Mouse (Mus musculus): ENCODE measurements around the gene Bcl6b.

DNA sequence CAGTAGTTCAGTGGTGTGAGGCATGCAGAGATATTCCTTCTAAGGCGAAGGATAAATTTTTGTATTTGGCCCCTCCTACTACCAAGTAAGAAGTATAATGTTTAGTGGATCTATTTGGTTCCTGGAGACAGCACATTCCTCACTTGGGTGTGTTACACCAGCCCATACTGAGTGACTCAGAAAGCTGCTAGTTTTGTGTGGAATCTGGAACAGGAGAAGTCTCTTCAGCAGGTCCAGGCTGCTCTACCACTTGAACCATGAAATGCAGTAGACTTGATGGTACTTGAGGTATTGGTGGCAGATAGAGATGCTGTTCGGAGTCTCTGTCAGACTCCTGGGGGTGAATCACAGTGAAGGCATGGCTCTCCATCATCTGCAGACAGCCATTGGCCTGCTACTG lies 18.9 kb downstream of the Bcl6b start:
- TF ChIP-seq CTCF (IDR thresholded peaks at IDR 0.05) (no peak), POLR2A (IDR thresholded peaks at IDR 0.05; ENCODE audit: insufficient read depth, low read depth, low read length) (no peak)

All from heart, adult 2 months (tissue).